Mouse (Mus musculus): ENCODE measurements around the gene Rims1.

The Rims1 gene

GRCm38 (mm10) chr1:22683455-22683854, 122.3 kb downstream of the Rims1 start:
- no peak for DNase-seq

DNA sequence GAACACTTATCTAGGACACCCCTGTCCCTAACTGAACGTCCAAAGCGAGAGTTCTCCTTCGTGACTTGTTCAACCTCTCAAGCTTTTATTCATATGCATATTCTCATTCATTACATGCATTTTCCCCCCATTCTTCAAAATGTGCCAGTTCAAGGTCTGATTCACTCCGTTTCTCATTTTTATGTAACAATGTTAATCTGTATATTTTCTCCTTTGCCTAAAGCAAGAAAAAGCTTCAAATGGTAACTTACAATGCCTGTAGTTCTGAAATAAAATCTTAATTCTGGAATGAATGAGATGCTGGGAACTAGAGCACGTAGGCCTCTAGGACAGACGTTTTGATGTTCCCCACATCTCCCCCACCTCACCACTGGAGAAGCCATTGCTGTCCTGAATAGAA, 141.6 kb downstream of the Rims1 start:
- no peak for DNase-seq

DNA sequence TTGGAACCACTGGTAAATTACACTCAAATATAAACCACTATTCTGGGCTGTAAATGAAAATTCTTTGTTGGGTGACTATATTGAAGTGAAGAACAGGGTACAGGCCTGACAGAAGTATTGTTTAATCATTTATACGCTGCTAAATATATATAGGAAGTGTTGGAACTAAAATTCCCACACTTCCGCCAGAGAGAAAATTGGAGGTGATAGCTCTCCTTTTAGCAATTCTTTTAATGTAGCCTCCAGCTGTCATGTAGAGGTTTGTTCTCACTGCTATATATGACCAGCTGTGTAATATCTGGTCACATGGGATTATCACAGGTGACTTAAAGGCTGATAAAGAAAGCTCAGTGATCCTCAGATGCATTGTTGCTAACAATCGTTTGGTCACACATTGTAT, 144.0 kb downstream of the Rims1 start:
- DNase-seq, result no peak

DNA sequence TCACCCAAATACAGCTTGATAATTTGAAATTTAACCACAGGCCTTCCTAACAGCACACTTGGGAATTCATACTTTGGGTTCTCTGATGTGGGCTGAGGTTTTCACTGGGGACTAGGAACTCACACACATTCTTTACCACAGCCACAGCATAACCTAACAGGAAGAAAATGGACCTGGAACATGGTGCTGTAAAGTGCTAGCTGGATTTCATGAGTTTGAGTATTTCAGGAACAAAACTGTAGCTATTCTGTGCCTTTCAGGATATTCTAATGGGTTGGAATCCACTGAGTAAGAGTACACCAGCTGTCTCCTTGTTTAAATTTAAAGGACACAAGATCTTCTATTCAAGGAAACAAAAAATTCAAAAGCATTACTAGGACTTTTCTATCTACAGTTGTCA, 149.8 kb downstream of the Rims1 start:
- DNase-seq, result no peak

DNA sequence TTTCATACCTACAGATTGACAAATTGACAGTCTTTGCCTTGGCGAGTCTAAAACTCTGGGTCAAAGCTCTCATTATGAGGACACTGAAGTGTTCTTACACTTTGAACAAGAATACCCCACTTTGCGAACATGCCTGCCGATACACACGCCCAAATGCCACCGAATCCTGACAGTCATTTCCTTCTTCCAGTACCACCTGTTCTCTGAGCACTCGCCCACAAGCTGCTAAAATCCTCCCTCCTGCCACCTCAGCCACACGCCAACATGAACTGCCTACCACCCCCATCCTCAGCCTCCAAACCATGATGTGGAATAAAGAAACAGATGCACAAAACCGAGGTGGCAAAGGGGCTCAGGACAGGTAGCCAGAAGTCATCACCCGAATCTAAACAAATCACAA, 150.9 kb downstream of the Rims1 start:
- no peak for DNase-seq

DNA sequence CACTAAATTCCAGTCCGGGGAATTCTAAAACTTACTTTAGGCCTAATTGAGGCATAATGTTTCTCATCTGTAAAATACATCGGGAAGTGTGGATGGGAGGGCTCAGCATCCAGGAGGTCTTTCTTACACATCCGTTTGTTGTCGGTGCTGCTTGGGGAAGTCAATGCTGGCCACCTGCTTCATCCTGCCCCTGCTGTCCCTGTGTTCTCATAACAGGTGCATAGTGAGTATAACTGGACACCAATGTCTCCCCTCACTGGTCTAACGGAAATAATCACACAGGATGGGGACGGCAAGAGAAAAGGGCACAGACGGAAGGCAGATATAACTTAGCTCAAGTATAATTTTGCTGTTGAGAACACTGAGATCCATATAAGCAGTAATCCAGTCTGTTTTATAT, 155.2 kb downstream of the Rims1 start:
- DNase-seq, result no peak

DNA sequence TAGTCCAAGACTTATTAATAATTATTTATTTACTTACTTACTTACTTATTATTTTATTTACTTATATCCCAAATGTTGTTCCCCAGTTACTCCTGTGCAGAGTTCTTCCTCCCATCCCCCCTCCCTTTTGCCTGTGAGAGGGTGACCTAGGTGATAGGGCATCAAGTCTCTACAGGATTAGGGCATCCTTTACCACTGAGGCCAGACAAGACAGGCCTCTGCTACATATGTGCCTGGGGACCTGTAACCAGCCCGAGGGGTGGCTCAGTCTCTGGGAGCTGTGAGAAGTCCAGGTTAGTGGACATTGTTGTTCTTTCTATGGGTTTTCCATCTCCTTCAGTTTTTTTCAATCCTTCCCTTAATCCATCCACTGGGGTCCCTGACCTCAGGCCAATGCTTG, 156.4 kb downstream of the Rims1 start:
- DNase-seq, result no peak

- DNase-seq, result no peak
Observed at GRCm38 (mm10) chr1:22645257-22645656, 160.5 kb downstream of the Rims1 start.

DNA sequence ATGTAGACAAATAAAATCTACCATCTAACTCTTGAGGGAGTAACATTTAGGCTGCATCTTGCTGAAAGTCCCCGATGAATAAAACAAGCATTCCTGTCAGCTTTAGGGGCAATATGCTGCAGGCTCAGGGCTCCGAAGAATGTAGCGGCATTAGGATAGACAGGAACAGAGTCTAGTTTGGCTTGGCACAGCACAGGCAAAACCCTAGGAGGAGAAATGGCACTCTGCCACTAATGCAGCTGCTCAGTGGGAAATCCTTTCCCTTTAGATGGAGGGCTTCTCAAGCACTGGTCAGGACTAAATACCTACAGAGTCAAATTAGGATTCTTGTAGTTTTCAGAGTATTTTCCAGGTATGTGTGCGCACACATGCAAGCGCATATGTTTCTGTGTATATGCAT, 165.2 kb downstream of the Rims1 start:
- no peak for DNase-seq

- DNase-seq, result no peak
Observed at GRCm38 (mm10) chr1:22639702-22640101, 166.1 kb downstream of the Rims1 start.

DNA sequence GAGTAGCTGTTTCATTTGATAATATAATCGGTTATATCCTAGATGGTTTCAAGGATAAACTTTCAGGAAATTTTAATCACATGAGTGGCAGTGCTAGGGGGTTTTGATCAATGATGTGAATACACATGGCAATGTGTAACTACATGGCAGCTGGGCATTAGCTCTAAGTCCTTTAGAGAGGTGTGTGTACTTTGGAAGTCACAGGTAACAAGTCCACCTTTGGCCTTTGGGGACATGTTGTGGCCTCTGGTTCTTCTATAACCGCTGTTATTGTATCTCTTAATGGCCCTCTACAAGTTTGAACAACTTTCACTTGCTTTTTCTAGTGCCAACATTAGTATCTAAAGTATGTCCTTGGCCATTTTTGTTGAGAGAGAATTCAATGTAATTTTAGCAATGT, 171.9 kb downstream of the Rims1 start:
- no peak for DNase-seq

GRCm38 (mm10) chr1:22632551-22632950, 173.2 kb downstream of the Rims1 start:
- DNase-seq, result no peak

DNA sequence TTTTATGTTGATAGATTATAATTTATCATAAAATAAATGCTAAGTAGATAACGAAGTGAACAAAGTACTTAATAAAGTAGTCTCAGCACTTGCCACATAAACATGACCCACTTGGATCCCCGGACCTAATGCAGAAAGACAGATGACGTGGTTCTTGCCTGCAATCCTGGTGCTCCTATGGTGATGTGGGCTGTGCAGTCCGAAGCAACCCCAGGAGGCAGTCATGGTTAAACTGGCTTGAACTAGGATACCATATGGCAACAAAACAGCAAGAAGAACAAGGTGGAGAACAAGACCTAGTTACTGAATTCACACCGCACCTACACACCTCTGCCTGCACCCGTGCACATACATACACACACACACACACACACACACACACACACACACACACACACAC, 173.8 kb downstream of the Rims1 start:
- DNase-seq, result no peak

- DNase-seq, result no peak
Observed at GRCm38 (mm10) chr1:22629011-22629410, 176.8 kb downstream of the Rims1 start.

DNA sequence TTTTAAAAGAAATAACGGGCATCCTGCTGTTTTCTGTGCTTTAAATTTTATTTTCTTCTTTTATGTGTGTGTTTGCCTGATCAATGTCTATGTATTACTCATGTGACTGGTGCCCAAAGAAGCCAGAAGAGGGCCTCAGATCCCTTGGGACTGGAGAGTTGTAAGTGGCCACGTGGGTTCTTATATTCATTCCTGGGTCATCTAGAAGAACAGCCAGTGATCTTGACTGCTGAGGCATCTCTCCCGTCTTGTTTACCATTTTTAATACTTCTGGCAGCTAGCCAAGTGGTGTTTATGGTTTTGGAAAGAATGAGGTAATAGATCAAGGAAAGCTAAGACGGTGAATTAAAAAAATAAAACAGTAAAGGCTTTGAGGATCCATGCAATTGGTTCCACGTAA, 178.8 kb downstream of the Rims1 start:
- no peak for DNase-seq

DNA sequence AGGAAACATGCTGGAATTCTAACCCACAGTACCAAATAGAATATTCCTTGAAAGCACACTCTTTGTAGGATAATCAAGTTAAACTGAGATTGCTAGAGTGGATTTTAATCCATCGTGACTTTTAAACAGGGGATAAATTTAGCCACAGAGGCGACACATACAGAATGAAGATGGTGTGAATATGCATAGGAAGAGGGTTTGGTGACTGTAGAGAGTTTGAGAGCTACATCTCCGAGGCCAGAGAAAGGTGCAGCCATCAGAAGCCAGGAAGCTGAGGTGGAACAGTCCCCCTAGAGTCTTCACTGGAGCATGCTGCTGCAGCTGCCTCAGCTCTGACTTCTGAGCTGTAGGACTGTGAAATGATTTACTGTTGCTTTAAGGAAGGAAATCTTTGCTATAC, 179.5 kb downstream of the Rims1 start:
- DNase-seq, result no peak

GRCm38 (mm10) chr1:22620827-22621226, 185.0 kb downstream of the Rims1 start:
- DNase-seq, result no peak

- DNase-seq, result no peak
Observed at GRCm38 (mm10) chr1:22615601-22616000, 190.2 kb downstream of the Rims1 start.

- no peak for DNase-seq
Observed at GRCm38 (mm10) chr1:22613609-22614008, 192.2 kb downstream of the Rims1 start.

DNA sequence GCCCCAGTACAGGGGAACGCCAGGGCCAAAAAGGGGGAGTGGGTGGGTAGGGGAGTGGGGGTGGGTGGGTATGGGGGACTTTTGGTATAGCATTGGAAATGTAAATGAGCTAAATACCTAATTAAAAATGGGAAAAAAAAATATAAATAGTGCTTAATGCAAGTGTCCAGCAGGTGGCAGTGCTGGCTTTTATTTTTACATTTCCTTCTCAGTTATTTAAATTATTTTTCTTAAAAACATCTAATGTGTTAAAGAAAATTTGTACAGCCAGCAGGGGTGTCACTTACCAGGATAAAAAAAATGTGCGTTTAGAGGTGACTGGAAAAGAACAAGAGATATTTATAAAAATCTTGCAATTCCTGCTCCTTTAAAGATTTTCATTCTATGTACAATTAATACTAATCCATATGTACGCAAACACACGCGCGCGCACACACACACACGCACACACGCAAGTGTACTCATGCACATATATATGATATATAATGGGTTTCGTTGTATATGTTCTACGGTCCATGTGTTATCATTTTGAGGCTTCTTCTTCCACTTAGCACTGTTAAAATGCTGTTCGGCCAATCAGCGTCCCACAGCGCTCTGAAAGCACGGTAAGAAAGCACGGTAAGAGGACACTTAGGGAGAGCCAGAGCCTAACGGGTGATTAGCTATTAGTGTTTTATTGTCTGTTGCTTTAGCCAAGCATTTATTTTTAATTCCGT, 201.3 kb downstream of the Rims1 start:
- DNase-seq, result no peak

DNA sequence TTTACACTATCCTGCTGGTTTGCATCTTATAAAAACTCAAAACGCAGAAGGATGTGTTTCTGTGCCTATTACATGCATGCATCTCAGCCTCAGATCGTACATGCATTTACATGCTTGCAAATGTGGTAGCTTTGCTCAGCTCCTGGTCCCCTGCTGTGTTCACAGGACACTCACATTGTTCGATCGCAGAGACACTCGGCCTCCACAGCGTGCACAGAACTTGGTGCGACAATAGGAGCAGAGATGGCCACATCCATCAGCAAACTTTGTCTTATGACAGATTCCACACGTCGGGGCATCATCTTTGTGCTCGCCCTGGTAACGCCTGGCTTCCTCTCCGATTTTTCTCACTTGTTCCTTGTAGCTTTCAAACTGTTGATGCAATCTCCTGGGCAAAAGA, 209.6 kb downstream of the Rims1 start:
- DNase-seq, result no peak

DNA sequence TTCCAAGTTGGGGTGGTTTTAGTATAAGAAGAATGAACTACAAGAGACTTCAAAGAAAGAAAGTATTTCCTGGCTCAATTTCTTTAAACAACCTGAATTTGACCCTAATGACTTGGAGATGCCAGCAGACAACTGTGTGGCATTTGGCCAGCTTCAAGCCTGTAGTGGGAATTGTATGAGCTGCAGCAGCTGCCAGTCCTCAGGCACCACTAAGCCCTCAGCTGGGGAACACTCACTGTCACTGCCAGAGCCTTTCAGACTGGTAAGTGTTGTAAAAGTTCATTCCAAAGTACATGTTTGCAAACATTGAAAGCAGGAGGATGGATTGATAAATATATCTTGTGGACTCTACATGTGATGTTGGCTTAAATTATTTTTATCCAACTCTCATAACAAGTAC, 211.0 kb downstream of the Rims1 start:
- DNase-seq, result no peak

DNA sequence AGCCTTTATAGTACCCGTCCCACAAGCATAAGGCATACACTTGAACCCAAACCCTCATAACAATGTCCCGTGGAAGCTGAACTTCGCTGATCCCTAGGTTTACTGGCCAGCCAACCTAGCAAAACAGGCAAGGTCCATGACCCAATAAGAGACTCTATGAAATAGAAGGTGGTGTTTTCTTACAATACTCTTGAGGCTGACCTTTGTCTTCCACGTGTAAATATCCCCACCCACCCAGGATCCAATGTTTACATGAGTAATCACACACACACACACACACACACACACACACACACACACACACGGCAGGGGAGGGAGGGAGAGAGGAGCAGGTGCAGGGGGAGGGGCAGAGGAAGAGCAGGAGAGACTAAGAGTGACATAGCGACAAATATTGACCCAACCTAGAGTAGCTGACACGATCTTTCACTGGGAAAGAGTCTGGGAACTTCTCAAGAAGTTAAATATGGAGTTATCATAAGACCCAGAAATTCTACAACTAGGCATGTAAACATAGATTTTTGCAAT, 217.9 kb downstream of the Rims1 start:
- no peak for DNase-seq

- no peak for DNase-seq
Observed at GRCm38 (mm10) chr1:22585560-22585959, 220.2 kb downstream of the Rims1 start.

- DNase-seq, result no peak
Observed at GRCm38 (mm10) chr1:22579470-22579869, 226.3 kb downstream of the Rims1 start.
